ENCODE assay signal across 10 mouse cellular contexts in genomic region chr17:9848559-9849357, GRCm38 (mm10).
A peak's percentile ranks its signal among the peaks of the same experiment; 100 is the strongest.
DNase-seq lines count a peak whose midpoint lies in the region; ATAC-seq and TF ChIP-seq lines count a peak whose summit lies in the region.
"Had no signal": no experiment of that assay in that cellular context is flagged by ENCODE, and none has a peak within 500 bp of the region (broad histone marks: within the 10 kb centered on the region; RNA-seq: fewer than 3 reads in every experiment).

No protein-coding gene starts in this region.

- no peak overlapping the region for H3K4me2 ChIP-seq in stomach, embryonic 16.5 days (ENCODE audit: low read depth, low read length)
- H3K4me2 ChIP-seq in stomach, postnatal 0 days (replicated peaks; ENCODE audit: low read depth) = no peak overlapping the region
- H3K4me2 ChIP-seq in hindbrain, embryonic 13.5 days = no peak overlapping the region

- intact Hi-C loops in gastrocnemius, postnatal 14 days (cut with DNase I; ENCODE audit: low total_unique reads) = no loop called here

- 70% methylated on average over 9 of the region's 9 CpGs for WGBS in stomach, embryonic 16.5 days
- WGBS in stomach, postnatal 0 days = 74% methylated on average over 9 of the region's 9 CpGs
- WGBS in hindbrain, embryonic 13.5 days = 22% methylated on average over 9 of the region's 9 CpGs

- H3K27me3 ChIP-seq in stomach, embryonic 16.5 days (ENCODE audit: control insufficient read depth, insufficient read depth, low read length) = no peaks in the 10 kb centered on the region
- H3K27me3 ChIP-seq in stomach, postnatal 0 days (ENCODE audit: control insufficient read depth, insufficient read depth, low read length) = no peaks in the 10 kb centered on the region
- no peaks in the 10 kb centered on the region for H3K27me3 ChIP-seq in hindbrain, embryonic 13.5 days

- no peaks in the 10 kb centered on the region for H3K4me1 ChIP-seq in stomach, embryonic 16.5 days (ENCODE audit: control insufficient read depth, insufficient read depth, low read length)
- no peaks in the 10 kb centered on the region for H3K4me1 ChIP-seq in stomach, postnatal 0 days (replicated peaks; ENCODE audit: control insufficient read depth, insufficient read depth)
- 0 out of 2 replicates have a peak, but pooled peaks cover 3% of the 10 kb centered on the region for H3K4me1 ChIP-seq in hindbrain, embryonic 13.5 days (replicated peaks)

- DNase-seq in gastrocnemius, postnatal 14 days = peak; percentile 13
- DNase-seq in gastrocnemius, adult 18-20 months (ENCODE audit: low spot score) = no peak
- DNase-seq in stomach, postnatal 0 days (ENCODE audit: low spot score) = no peak
- peak; percentile 18 for DNase-seq in retina, embryonic 14.5 days (ENCODE audit: low spot score)
- no peak for DNase-seq in urinary bladder, postnatal 4 days (ENCODE audit: low spot score in 2 of 2)
- no peak for DNase-seq in gastrocnemius, adult 8-10 months (ENCODE audit: low spot score in 2 of 2)

- H3K4me3 ChIP-seq in stomach, embryonic 16.5 days (replicated peaks; ENCODE audit: low read length) = no peak overlapping the region
- no peak overlapping the region for H3K4me3 ChIP-seq in stomach, postnatal 0 days (ENCODE audit: low read depth, low read length)
- no peak overlapping the region for H3K4me3 ChIP-seq in hindbrain, embryonic 13.5 days

- no peak for TF ChIP-seq EP300 in stomach, postnatal 0 days (optimal IDR thresholded peaks at IDR 0.05)

- H3K36me3 ChIP-seq in stomach, embryonic 16.5 days (ENCODE audit: control insufficient read depth, insufficient read depth, low read length) = no peaks in the 10 kb centered on the region
- H3K36me3 ChIP-seq in stomach, postnatal 0 days (ENCODE audit: control insufficient read depth, insufficient read depth, low read length) = no peaks in the 10 kb centered on the region
- no peaks in the 10 kb centered on the region for H3K36me3 ChIP-seq in hindbrain, embryonic 13.5 days

- no peak overlapping the region for H3K27ac ChIP-seq in stomach, embryonic 16.5 days (ENCODE audit: low read length)
- no peak overlapping the region for H3K27ac ChIP-seq in stomach, postnatal 0 days (replicated peaks)
- peak overlapping the region; percentile 6; the same call in 1 of the 2 replicates for H3K27ac ChIP-seq in hindbrain, embryonic 13.5 days
- H3K27ac ChIP-seq: kidney, postnatal 0 days; liver, embryonic 14.5 days had no signal

- H3K9me3 ChIP-seq in stomach, embryonic 16.5 days (replicated peaks; ENCODE audit: control insufficient read depth, low read length) = no peaks in the 10 kb centered on the region
- H3K9me3 ChIP-seq in stomach, postnatal 0 days (ENCODE audit: control insufficient read depth, low read length) = no peaks in the 10 kb centered on the region
- H3K9me3 ChIP-seq in hindbrain, embryonic 13.5 days = no peaks in the 10 kb centered on the region

- peak; percentile 58; the same call in 1 of the 2 replicates for ATAC-seq in stomach, embryonic 16.5 days (ENCODE audit: insufficient read depth, low FRiP score)
- no peak for ATAC-seq in stomach, postnatal 0 days (ENCODE audit: low FRiP score, low TSS enrichment)
- peak; percentile 89 for ATAC-seq in hindbrain, embryonic 13.5 days (ENCODE audit: low FRiP score)

- no peak overlapping the region for H3K9ac ChIP-seq in stomach, embryonic 16.5 days (ENCODE audit: low read length)
- H3K9ac ChIP-seq in stomach, postnatal 0 days (ENCODE audit: low read length) = no peak overlapping the region
- no peak overlapping the region for H3K9ac ChIP-seq in hindbrain, embryonic 13.5 days
- H3K9ac ChIP-seq: liver, embryonic 14.5 days had no signal

- TF ChIP-seq CTCF in stomach, postnatal 0 days (IDR thresholded peaks at IDR 0.05; ENCODE audit: low read depth) = no peak

Comparison
In these comparisons a context has a peak if more than half of its experiments do, and no peak if none do; other contexts are left out.
1. DNase-seq: peak in gastrocnemius, postnatal 14 days (single experiment) and retina, embryonic 14.5 days (single experiment); none in gastrocnemius, adult 18-20 months (single experiment), stomach, postnatal 0 days (single experiment), urinary bladder, postnatal 4 days (0 of 2) and gastrocnemius, adult 8-10 months (0 of 2).